Mouse (Mus musculus) heart, adult 8-10 months (tissue): ENCODE data around the gene Zfp788. TPM values are rescaled to one million over a fixed set of nuclear protein-coding genes. Genes with fewer than 3 reads are reported as not detected.
"Not testable (repeated sequence)": the region's sequence is repeated elsewhere in the genome, so short reads cannot be mapped to it uniquely, and the experiment has no call there.

Source experiments
- DNase-seq: peaks from one replicate; pipeline ENCODE4 v3.0.0; 2022; ENCODE audit warnings: low spot score
- total RNA-seq, 4 experiments: library from RNA; stranded (reverse); gene quantifications; 2 replicates each; pipeline ENCODE4 v1.2.4; 2022

Zfp788 gene
- 10 to 100 TPM in 2 of 4 experiments, 1 to 10 TPM in 2; 8.3 to 10.3 (median 9.7) TPM for total RNA-seq

DNA sequence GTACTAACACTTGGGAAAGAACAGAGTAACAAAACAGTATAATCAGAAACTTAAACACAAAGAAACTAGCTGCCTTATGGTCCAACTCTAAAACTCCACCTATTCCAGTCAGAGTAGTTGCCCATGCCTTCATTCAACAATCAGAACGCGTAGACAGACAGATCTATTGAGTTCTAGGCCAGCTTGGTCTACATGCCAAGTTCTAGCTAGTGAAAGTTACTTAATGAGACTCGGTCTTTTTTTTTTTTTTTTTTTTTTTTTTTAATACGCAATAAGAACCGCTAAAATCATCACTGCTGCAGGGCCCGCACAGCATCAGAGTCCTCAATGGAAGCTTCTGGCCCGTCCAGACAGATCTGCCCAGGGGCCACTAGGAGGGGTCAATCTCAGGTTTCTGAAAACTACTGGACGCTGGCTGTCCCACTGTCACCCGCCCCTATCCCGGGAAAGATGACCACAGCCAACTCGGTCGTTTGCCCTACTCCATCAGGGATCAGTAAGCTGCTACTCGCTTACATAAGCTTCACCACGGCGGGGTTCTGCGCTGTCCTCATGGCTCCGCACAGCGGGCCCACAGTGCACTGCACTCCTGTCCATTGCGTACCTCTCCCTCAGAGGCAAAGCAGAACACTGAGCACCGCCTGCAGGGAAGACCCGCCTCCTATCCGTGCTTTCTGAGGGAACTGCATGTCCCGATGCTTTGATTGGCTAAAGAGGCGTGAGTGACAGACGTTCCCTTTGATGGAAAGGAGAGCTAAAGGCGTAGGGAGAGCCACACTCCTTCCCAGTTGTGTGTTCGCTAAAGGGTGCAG, at the start of gene Zfp788:
TSS of gene Zfp788 (plus strand) at position 795 of the 812 bp plus-strand sequence.
- DNase-seq: peak; percentile 97

DNA sequence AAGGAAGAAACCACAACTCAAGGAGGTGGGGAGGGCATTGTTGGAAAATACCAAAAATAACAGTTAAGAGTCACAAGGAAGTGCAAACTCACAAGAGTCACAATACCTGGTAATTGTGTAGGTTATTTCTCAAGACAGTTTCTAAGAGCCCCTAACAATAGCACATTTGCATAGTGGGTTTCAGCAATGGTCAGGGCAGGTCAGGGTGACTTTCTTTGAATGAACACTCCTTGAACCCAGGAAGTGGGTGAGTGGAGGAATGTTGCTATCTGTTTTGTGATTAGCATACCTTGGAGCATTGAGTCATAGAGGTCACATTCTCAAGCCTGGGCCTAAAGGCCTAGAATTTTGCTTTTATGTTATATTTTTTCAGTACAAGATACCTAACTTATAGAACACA, 45.2 kb upstream of the Zfp788 start:
- DNase-seq: not testable (repeated sequence)

DNA sequence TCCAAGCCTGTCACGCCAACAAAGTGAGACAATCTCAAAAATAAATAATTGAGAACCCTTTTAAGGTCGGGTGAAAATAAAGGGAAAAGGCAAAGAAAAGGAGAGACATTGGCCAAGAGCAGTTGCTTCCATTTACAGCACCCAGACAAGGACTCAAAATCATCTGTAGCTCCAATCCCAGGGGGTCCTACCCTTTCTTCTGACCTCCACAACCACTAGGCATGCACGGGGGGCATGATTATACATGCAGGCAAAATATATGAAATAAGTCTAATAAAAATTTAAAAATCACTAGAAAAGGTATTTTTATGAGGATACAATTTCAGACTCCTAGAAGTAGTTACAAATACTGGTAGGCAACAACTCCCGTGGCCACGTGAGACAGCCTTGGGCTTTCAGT, 34.4 kb upstream of the Zfp788 start:
- DNase-seq: no peak

DNA sequence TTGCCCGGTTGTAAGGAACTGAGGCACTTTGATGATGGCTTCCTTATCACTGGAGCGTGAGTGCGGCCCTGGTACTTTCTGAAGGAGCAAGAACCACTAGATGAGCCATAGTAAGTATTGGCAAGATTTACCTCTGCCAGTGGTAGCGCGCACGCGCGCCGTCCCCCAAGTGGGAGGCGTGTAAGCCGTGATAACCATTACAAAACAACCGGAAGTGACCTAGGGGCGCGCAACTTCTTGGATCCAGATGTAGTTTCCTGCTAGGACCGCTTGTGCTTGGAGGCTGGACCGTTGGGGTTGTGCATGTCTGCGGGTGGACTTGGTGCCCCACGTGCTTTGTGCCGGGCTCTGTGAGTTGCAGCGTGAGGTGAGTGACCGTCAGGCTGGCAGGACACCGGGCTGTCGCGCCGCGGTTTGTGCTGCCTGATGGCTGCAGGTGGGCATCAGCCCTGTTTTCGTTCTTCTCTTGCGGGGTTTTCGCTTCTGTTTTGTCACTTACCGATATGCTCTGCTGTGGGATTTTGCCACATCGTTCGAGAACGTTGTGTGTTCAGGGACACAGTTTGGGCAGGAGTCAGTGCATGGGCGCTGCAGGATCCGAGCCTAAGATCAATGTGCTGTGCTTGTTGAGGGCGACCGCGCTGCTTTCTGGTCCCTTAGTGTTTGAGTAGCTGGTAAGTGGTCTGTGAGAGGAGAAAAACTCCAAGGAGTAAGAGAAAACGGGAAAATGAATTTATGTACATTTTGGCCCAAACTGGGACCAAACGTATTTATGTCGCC, 33.8 kb upstream of the Zfp788 start, which contains the start of gene 2610021A01Rik:
TSS of gene 2610021A01Rik (plus strand) at position 197 of the 780 bp plus-strand sequence.
- peak; percentile 93 for DNase-seq

DNA sequence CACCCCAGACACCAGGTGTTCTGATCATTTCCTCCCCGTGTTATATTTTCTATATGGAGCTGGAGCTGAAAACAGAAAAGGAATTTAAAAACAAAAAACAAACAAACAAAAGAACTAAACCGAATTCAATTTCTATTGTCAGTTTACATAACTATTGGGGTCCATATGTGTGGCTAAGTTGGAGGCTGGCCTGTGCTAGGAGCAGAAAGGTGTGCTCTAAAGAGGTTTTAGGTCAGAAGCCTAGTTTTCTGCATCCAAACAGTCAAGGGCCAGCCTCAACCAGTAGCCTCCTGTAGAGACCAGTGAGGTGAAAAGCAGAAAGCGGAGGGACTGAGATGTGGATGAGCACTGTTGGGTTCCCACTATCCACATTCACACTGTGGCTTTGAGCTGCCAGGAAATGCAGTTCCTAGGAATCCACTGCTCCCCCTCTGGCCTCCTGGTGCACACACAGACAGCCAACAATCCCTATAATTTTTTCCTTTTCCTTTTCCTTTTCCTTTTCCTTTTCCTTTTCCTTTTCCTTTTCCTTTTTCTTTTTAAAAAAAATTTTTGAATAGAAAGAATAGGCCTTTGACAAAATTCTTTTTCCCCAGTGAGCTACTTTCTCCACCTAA, 33.0 kb upstream of the Zfp788 start:
- no peak for DNase-seq

DNA sequence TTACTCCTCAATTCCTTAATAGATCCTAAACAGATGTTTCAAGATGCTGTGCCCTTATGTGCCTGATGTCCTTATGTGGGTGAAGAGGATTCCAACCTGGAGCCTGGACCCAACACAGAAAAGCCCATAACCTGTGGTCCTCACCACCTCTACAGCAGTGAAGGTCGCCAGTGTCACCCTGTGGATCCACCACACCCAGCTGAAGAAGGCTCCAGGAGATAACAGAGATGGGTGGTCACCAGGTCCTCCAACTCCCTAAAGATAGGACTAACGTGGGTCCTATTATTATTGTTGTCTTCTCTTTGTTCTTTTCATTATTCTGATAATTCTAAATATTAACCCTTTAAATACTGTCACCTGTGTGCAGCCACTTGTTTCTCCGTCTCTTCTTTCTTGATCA, 21.3 kb upstream of the Zfp788 start:
- no peak for DNase-seq

DNA sequence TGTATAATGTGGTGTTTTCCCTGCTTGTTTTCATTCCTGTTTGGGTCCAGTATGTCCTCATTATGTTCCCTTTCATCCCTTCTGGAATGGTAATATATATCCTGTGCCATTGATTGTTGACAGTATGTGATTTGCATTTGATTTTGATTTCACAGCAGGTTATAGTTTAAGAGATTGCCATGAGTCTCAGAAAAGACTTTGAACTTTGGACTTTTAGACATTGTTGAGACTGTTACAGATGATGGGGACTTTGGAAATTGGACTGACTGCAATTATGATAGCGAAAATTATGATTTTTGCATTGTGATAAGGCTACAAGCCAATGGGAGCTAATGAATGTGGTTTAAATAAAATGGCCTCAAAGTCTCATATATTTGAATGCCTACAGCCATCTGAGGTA, 16.8 kb upstream of the Zfp788 start:
- DNase-seq: not testable (repeated sequence)

DNA sequence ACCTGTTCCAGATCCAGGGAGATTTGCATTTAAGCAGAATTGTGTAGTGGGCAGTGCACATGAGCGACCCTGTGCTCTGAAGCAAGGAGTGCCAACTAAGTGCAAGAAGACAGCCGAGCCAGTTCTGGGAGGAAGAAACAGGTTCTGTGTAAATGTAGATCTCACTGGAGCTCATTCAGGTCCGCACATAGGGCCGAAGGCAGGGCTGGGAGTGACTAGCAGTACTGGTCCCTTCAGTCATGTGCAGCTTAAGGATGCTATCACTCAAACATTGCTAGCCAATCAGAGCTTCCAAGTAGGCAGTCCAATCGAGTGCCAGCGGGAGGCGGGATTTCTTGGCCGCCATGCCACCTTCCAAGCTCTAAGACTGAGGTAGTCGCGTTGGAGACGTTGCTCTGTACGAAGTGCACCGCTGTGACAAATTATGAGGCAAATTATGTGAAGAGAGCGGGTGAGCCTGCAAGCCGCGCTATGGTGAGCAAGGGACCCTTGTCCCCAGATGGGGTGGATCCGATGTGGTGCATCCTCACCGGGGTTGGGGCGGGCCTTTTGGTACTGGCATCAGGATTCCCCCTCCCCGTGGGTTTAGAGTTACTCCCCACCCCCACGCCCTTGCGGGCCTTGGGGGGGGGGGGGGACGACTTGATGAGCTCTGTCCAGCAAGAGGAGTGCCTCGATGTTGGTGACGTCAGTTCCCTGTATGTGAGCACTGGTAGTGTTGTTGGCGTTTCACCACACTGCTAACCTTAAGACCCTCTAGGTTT, 400 bp downstream of the Zfp788 start:
- DNase-seq: peak; percentile 95

DNA sequence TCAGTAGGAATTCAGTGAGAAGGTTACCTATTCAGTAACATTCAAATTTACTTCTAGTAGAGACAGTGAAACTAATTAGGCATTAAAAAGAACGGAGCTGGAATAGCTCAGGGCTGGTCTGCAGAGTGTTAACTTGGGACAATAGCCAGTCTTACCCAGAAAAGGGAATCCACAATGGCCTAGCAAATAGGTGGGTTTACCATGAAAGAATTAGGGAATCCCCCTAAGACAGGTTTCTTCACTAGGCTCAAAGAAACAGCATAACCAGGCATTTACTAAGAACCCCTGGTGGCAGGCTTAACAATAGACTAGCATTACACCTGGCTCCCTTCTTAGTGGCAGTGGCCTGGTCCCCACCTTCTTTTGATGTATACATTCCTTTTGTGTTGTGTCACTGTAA, 41.3 kb downstream of the Zfp788 start:
- DNase-seq: not testable (repeated sequence)

Other genes starting within 250 kb of the Zfp788 start
- 10 to 100 TPM in 3 of 4 experiments, 1 to 10 TPM in 1; 9.8 to 13.7 (median 10.4) TPM for gene AI987944, start 239.8 kb upstream of the Zfp788 start, total RNA-seq
- gene Vmn2r57, start 184.5 kb upstream of the Zfp788 start, total RNA-seq: under 1 TPM; 0.22 to 0.44 (median 0.30) TPM
- under 1 TPM in 2 of 4 experiments, not detected in 2; 0.09 to 0.22 TPM for gene Gm20449, start 133.8 kb upstream of the Zfp788 start, total RNA-seq
- 1 to 10 TPM; 4.1 to 5.8 (median 4.9) TPM for gene AW146154, start 133.3 kb upstream of the Zfp788 start, total RNA-seq
- gene Gm6871, start 59.5 kb upstream of the Zfp788 start, total RNA-seq: not detected
- gene 2610021A01Rik, start 34.0 kb upstream of the Zfp788 start, total RNA-seq: 10 to 100 TPM in 1 of 4 experiments, 1 to 10 TPM in 3; 6.3 to 11.8 (median 8.6) TPM
- not detected for gene Vmn2r58, start 239.5 kb downstream of the Zfp788 start, total RNA-seq